Mouse (Mus musculus) ES-Bruce4 (cell line): ENCODE data around the gene Srrm3. TPM values are rescaled to one million over a fixed set of nuclear protein-coding genes. Genes with fewer than 3 reads are reported as not detected.
A peak's percentile ranks its signal among the peaks of the same experiment; 100 is the strongest.

Experiments used
- H3K27ac ChIP-seq: 2 replicates; pipeline ENCODE4 v1.5.1; 2012; ENCODE audit warnings: low read length, inconsistent platforms; ENCODE audit not compliant: insufficient read depth
- H3K27me3 ChIP-seq: 2 replicates; pipeline ENCODE4 v1.6.1; 2012; ENCODE audit warnings: mild to moderate bottlenecking, low read length, inconsistent platforms; ENCODE audit not compliant: control insufficient read depth, poor library complexity, insufficient read depth, severe bottlenecking
- H3K36me3 ChIP-seq: 2 replicates; pipeline ENCODE4 v1.6.1; 2012; ENCODE audit warnings: inconsistent platforms, mild to moderate bottlenecking, low read length, moderate library complexity; ENCODE audit not compliant: control insufficient read depth, poor library complexity, insufficient read depth, severe bottlenecking
- H3K4me1 ChIP-seq: one replicate; pipeline ENCODE4 v1.8.1; 2011; ENCODE audit warnings: low read length; ENCODE audit not compliant: control insufficient read depth, insufficient read depth
- H3K4me3 ChIP-seq: 2 replicates; pipeline ENCODE4 v1.5.1; 2011; ENCODE audit warnings: low read depth, mild to moderate bottlenecking, low read length
- H3K9ac ChIP-seq: 2 replicates; pipeline ENCODE4 v1.6.1; 2012; ENCODE audit warnings: low read depth, mild to moderate bottlenecking, inconsistent platforms; ENCODE audit not compliant: poor library complexity, severe bottlenecking
- H3K9me3 ChIP-seq: replicated peaks from 2 replicates; pipeline ENCODE4 v1.6.1; 2012; ENCODE audit warnings: mild to moderate bottlenecking, low read length, inconsistent platforms; ENCODE audit not compliant: control insufficient read depth, poor library complexity, insufficient read depth, severe bottlenecking
- CTCF ChIP-seq: IDR thresholded peaks from one replicate; pipeline ENCODE4 v1.8.1; 2011; ENCODE audit warnings: low read depth, low read length
- EP300 ChIP-seq: IDR thresholded peaks from 2 replicates; pipeline ENCODE4 v1.6.1; 2011; ENCODE audit warnings: low read depth, low read length; ENCODE audit not compliant: insufficient read depth
- POLR2A ChIP-seq: IDR thresholded peaks from one replicate; pipeline ENCODE4 v1.8.1; 2011; ENCODE audit warnings: low read length; ENCODE audit not compliant: insufficient read depth
- polyA plus RNA-seq: library from polyadenylated mRNA; stranded (reverse); fragments of >200 nt; gene quantifications from 2 replicates; pipeline ENCODE4 v1.2.4, GENCODE M21; 2011; ENCODE audit warnings: low read depth; ENCODE audit not compliant: missing spikeins, insufficient read depth, insufficient read length

Srrm3 gene
- polyA plus RNA-seq, 1 experiment, result 0.55 TPM

DNA sequence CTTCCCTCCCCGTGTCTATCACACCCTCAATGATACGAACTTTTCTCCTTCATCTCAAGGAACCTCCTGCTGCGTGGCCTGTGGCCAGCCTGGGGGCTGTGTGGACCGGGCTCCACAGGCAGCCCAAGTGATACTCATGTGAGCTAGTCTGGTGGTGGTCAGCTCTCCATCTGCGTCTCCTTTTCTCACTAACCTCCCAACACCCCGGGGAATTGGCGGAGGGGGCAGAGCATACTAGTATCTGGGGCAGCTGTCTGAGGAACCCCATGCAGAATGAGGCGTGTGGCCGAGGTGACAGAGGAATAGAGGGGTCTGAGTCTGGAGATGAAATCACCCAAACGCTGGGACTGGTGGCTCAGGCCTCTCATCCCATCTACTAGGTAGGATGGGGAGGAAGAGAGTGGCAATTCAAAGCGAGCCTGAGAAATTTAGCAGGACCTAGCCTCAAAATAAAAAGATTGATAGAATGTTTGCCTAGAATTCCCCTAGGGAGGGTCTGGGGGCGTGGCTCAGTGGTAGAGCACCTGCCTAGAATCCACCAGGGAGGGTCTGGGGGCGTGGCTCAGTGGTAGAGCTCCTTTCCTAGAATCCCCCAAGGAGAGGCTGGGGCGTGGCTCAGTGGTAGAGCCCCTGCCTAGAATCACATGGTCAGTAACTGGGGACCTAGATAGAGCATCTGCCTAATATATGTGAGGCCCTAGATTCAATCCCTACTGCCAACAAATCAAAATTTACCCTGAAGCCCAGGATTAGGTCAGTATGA is 63.2 kb downstream of the Srrm3 start:
- H3K36me3 ChIP-seq, result no peaks in the 10 kb centered on the region
- H3K27ac ChIP-seq, result no peak overlapping the region
- peaks cover 11% of the 10 kb centered on the region for H3K27me3 ChIP-seq
- no peaks in the 10 kb centered on the region for H3K9me3 ChIP-seq
- no peaks in the 10 kb centered on the region for H3K4me1 ChIP-seq
- TF ChIP-seq CTCF, result no peak
- no peak for TF ChIP-seq EP300
- no peak for TF ChIP-seq POLR2A
- no peak overlapping the region for H3K9ac ChIP-seq
- H3K4me3 ChIP-seq, result no peak overlapping the region

GRCm38 (mm10) chr5:135870505-135870904 is 63.8 kb downstream of the Srrm3 start:
- Histone ChIP-seq H3K4me3 (no peak overlapping the region), H3K27ac (no peak overlapping the region), H3K4me1 (no peaks in the 10 kb centered on the region), H3K9ac (no peak overlapping the region), H3K9me3 (no peaks in the 10 kb centered on the region), H3K27me3 (peaks cover 11% of the 10 kb centered on the region), H3K36me3 (no peaks in the 10 kb centered on the region)
- no peak for TF ChIP-seq EP300
- no peak for TF ChIP-seq CTCF
- TF ChIP-seq POLR2A, result no peak

- H3K9ac ChIP-seq, result peak overlapping the region; percentile 32; the same call in 1 of the 2 replicates
These were observed 66.3 kb downstream of the Srrm3 start for GRCm38 (mm10) chr5:135872996-135873395.

DNA sequence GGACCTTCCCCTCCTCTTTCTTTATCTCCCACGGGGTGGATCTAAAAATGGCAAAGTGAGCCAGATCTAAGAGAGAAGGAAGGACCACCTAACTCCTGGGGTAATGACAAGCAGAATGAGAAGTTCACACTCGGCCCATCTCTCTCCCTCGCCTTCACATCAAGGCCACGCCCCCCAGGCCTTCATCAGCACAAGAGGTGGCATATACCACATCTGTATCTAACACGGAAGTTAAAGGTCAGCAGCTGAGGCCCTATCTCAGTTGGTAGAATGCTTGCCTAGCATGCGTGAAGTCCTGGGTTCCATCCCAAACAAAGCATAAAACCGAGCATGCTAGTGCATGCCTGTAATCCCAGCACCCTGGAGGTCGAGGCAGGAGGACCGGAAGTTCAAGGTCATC is 67.1 kb downstream of the Srrm3 start:
- Histone ChIP-seq H3K4me3 (no peak overlapping the region), H3K9me3 (no peaks in the 10 kb centered on the region), H3K9ac (no peak overlapping the region), H3K4me1 (no peaks in the 10 kb centered on the region), H3K27me3 (peaks cover 5% of the 10 kb centered on the region), H3K27ac (no peak overlapping the region), H3K36me3 (no peaks in the 10 kb centered on the region)
- TF ChIP-seq EP300 (no peak), CTCF (no peak), POLR2A (no peak)

More at GRCm38 (mm10) chr5:135872996-135873395, 66.3 kb downstream of the Srrm3 start:
- Histone ChIP-seq H3K9me3 (no peaks in the 10 kb centered on the region), H3K36me3 (no peaks in the 10 kb centered on the region), H3K4me1 (no peaks in the 10 kb centered on the region), H3K27ac (no peak overlapping the region), H3K27me3 (peaks cover 11% of the 10 kb centered on the region), H3K4me3 (no peak overlapping the region)
- TF ChIP-seq POLR2A (no peak), EP300 (no peak), CTCF (no peak)

GRCm38 (mm10) chr5:135877180-135877579 is 70.5 kb downstream of the Srrm3 start:
- no peak overlapping the region for H3K4me3 ChIP-seq

DNA sequence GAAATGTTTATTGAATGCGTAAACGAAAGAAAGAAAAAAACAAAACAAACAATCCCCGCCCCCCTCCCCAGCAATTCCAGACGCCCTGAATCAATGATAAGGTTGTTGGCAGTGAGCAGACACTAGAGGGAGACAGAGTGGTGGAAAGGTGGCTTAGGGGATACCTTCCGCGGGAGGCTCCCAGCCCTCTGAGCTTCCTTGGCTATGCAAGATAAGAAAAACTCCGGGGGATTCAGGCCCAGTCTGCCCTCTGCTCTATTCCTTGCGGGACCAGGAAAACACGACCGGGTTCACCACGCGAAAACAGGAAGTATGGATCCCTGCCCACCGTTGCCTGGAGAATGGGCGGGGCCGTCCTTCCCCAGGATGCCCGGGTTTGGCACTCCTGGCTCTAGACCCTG is 71.1 kb downstream of the Srrm3 start:
- Histone ChIP-seq H3K9ac (peak overlapping the region; percentile 27; the same call in 1 of the 2 replicates), H3K4me1 (no peaks in the 10 kb centered on the region), H3K27ac (no peak overlapping the region), H3K27me3 (no peaks in the 10 kb centered on the region), H3K9me3 (no peaks in the 10 kb centered on the region), H3K4me3 (peak overlapping the region; percentile 43), H3K36me3 (no peaks in the 10 kb centered on the region)
- TF ChIP-seq POLR2A (no peak), EP300 (0 out of 2 replicates have a peak, but pooled peaks have one; percentile 33), CTCF (peak; percentile 74)

More at GRCm38 (mm10) chr5:135877180-135877579, 70.5 kb downstream of the Srrm3 start:
- Histone ChIP-seq H3K27ac (no peak overlapping the region), H3K36me3 (no peaks in the 10 kb centered on the region), H3K27me3 (no peaks in the 10 kb centered on the region), H3K9ac (peak overlapping the region; percentile 27; the same call in 1 of the 2 replicates), H3K9me3 (no peaks in the 10 kb centered on the region), H3K4me1 (no peaks in the 10 kb centered on the region)
- TF ChIP-seq EP300 (no peak), CTCF (peak; percentile 33), POLR2A (no peak)
